Comparison of ENCODE assay signal across 13 mouse cellular contexts in the genomic region with DNA sequence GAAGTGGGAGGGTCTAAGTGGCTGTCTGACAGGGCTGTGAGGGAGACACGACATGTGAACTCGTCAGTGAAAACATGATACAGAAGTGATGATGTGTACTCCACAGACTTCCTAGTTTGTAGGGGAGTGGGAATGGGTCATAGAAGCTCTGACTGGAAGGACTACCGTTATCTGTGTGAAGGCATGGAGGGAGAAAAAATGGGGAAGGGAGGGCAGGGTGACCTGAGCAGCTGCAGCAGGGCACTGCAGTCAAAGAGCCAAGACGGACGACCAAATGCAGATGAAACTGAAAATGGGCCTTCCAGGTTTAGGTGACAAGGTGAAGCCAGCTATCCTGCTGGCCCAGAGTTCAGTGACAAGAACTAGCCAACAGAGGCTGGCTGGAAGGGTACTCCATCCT.
"Had no signal": no experiment of that assay in that cellular context is flagged by ENCODE, and none has a peak within 500 bp of the region (broad histone marks: within the 10 kb centered on the region; RNA-seq: fewer than 3 reads in every experiment).

No protein-coding gene starts in this region.

- H3K4me3 ChIP-seq: limb, embryonic 12.5 days; liver, embryonic 13.5 days; lung, embryonic 15.5 days; megakaryocyte, embryonic 14.5 days; midbrain, embryonic 12.5 days had no signal

- H3K9me3 ChIP-seq: limb, embryonic 12.5 days; liver, embryonic 13.5 days; lung, embryonic 15.5 days; megakaryocyte, embryonic 14.5 days; midbrain, embryonic 12.5 days had no signal

- H3K4me1 ChIP-seq: liver, embryonic 13.5 days; lung, embryonic 15.5 days; midbrain, embryonic 12.5 days had no signal

- ATAC-seq: liver, postnatal 0 days had no signal

- H3K27ac ChIP-seq: limb, embryonic 12.5 days; liver, embryonic 13.5 days; lung, embryonic 15.5 days; macrophage; midbrain, embryonic 12.5 days; stomach, postnatal 0 days had no signal

- H3K9ac ChIP-seq: limb, embryonic 12.5 days; liver, embryonic 13.5 days; liver, postnatal 0 days; lung, embryonic 15.5 days; midbrain, embryonic 12.5 days had no signal

- DNase-seq: kidney, postnatal 10 days; kidney, postnatal 4 days; liver; liver, embryonic 13.5 days; liver, postnatal 0 days; lung, postnatal 14 days; thymus, postnatal 4 days had no signal

- H3K4me2 ChIP-seq: limb, embryonic 12.5 days; liver, embryonic 13.5 days; lung, embryonic 15.5 days; midbrain, embryonic 12.5 days had no signal

- H3K27me3 ChIP-seq: limb, embryonic 12.5 days; liver, embryonic 13.5 days; lung, embryonic 15.5 days; midbrain, embryonic 12.5 days had no signal
